Mouse (Mus musculus) lung, postnatal 0 days (tissue): ENCODE results near the gene Zfp566.

ENCODE experiments used
- CTCF ChIP-seq: IDR thresholded peaks from 2 replicates; pipeline ENCODE4 v1.5.1; 2016; ENCODE audit warnings: antibody characterized with exemption, mild to moderate bottlenecking
- EP300 ChIP-seq: IDR thresholded peaks from 2 replicates; pipeline ENCODE4 v1.6.1; 2016; ENCODE audit warnings: antibody characterized with exemption, mild to moderate bottlenecking, control low read depth

- TF ChIP-seq CTCF (no peak), EP300 (no peak)
Measured at GRCm38 (mm10) chr7:30072146-30073028, 17.9 kb downstream of the Zfp566 start, which contains the start of gene Zfp82.
